Mouse (Mus musculus) small intestine, adult 2 months (tissue): ENCODE data around the gene Nepro.

ENCODE experiments used
- CTCF ChIP-seq: fragments of 200-500 bp; IDR thresholded peaks from 2 replicates; pipeline ENCODE4 v1.5.1; 2012; ENCODE audit warnings: low read depth, mild to moderate bottlenecking, control low read depth, inconsistent platforms, low read length, moderate library complexity, mixed read lengths; ENCODE audit not compliant: insufficient replicate concordance, insufficient read length; ENCODE audit errors: extremely low read depth
- POLR2A ChIP-seq: fragments of 200-500 bp; IDR thresholded peaks from 2 replicates; pipeline ENCODE4 v1.6.1; 2012; ENCODE audit warnings: low read depth, mild to moderate bottlenecking, control low read depth, inconsistent platforms, low read length, moderate library complexity

GRCm38 (mm10) chr16:44703458-44703857 is 20.6 kb upstream of the Nepro start:
- TF ChIP-seq POLR2A (no peak), CTCF (no peak)
